Mouse (Mus musculus): Measurements from ENCODE around the gene Gnl1.

Gnl1 gene

DNA sequence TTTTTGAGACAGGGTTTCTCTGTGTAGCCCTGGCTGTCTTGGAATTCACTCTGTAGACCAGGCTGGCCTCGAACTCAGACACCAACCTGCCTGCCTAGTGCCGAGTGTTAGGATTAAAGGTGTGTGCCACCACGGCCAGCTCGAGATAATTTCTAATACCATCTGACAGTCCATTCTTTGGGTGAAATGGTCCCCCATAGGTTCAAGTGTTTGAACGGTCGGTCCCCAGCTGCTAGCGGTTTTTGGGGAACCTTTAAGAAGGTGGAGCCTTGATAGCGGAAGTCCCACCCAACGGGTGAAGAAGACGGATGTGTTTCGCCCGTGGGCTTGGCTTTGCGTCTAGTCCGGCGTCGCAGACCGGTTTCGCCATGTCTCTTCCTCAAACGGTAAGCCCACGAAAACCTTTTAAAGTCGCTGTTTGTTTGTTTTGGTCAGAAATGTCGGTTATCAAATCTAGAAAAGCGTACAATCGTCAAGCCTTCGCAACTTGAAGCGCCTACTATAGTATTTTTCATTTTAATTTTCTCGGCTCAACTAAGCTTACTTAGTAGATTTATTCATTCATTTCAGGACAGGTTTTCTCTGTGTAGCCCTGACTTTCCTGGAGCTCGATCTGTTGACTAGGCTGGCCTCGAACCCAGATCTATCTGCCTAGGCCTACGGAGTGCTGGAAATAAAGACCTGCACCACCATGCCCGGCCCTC is 14.7 kb downstream of the Gnl1 start:
- DNase-seq (ENCODE audit: low spot score in 2 of 2): peak; percentile 44 to 79

DNA sequence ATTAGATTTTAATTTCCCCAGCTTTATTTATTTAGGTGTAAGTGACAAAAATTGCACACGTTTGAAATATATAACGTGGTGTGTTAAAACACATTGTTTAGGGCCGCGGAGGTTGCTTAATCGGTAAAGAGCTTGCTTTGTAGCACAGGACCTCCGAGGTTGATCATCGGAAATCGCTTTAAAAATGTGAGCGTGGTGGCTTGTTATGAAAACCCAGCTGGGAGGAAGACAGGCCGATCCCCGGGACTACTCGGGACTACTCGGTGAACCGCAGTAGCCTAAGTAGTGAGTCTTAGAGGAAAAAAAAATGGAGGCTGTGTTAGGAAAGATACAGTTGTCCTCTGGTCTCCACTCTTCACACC is 15.2 kb downstream of the Gnl1 start:
- no peak for DNase-seq (ENCODE audit: low spot score in 2 of 2)

DNA sequence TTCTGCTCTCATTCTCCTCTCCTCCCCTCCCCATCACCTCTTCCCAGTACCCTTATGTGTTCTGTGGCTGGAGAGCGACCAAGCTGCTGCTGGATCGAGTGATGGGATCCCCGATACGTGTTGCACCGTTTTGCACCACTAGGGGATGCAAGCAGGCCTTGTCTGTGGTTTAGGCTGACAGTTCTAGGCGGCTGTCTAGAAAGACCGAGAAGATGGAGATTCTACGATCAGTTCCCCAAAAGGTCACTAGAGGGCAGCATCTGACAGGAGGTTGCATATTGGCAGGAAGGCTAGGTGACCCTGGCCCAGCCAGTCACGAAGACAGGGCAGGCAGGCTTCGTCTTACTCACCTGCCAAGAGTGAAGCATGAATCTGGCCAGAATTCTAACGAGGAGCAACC is 17.3 kb downstream of the Gnl1 start:
- DNase-seq (ENCODE audit: low spot score in 2 of 2): peak; percentile 90 to 93

DNA sequence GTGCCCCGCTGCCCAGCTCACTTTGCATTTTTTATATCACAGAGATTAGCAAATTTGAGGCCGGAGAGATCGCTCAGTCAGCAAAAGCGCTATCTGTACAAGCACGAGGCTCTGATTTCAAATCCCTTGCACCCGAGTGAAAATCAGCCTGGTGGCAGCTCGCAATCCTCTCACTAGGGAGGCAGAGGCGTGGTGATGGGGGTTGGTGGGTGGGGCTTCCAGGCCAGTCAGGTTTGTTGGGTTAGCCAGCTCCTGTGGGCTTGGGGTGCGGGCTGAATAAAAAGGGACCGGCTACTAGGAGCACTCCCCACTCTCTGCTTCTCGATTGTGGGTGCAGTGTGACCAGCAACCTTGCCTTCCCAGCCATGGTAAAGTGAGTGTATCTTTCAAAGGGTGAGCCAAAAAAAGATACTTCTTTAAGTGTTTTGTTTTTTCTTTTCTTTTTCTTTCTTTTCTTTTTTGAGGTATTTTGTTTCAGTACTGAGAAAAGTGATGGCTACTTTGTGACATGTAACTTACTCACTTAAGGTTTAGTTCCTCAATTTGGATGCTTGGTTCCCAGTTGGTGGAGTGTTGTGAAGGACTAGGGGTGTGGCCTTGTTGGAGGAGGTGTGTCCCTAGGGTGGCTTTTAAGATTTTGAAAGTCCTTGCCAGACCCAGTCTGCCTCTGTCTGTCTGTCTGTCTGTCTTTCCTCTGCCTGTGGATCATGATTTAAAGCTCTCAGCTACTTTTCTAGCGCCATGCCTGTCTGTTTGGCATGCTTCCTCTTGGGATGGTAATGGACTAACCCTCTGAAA is 18.3 kb downstream of the Gnl1 start:
- DNase-seq (ENCODE audit: low spot score in 2 of 2): peak in 1 of 2 experiments; percentile 26

DNA sequence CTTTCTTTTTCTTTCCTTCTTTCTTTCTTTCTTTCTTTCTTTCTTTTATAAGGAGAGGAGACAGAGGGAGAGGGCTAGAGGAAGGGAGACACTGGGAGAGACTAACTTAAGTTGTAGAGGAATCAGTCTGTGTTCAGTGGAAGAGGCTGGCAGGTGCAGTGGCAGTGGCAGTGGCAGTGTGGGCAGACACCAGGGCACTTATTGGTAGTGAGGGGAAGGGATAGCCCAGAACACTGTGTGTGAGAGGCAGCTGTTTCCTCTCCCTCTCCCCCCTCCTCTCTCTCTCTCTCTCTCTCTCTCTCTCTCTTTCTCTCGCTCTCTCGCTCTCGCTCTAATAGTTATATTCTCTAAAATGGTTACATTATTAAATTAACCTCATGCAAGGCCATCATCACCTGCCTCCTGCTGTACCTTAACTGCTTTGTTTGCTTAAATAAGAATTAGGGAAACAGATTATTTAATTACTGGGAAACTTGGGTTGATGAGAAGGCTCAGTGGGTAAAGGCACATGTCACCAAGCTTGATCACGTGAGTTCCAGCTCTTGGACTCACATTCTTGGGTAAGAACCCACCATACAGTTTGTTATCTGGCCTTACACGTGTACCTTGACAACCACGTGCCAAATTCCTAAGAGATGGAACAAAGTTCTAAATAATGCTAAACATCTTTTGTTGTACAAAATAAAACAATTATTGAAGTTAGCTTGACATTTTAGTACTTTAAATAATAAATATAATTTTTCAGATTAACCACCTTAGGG is 19.1 kb downstream of the Gnl1 start:
- DNase-seq (ENCODE audit: low spot score in 2 of 2): no peak

DNA sequence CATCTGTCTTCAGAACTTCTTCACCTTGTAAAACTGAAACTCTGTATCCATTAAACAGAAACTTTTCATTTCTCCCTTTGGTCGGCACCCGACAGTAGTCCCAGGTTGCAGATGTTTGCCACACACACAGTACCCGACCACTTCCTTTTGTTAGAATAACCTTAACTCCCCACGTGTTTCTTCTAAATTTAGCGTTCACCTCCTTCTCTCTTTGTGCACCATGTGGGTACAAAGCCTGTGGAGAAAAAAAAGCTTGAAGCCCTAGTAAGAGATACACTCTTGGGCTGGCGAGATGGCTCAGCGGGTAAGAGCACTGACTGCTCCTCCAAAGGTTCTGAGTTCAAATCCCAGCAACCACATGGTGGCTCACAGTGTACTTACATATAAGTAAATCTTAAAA is 19.7 kb downstream of the Gnl1 start:
- no peak for DNase-seq (ENCODE audit: low spot score in 2 of 2)

DNA sequence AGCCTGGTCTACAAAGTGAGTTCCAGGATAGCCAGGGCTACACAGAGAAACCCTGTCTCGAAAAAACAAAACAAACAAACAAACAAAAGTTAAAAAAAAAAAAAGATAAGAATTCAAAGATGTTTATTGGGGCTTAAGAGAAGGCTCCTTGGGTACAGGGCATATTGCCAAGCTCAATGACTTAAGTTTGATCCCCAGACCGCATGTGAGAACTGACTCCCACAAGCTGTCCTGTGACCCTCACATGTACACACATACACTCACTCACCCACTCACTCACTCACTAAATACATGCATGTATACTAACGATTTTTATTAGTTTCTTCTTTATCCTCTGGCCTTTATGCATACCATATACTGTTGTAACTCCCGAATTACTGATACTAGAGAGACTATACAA is 20.7 kb downstream of the Gnl1 start:
- DNase-seq (ENCODE audit: low spot score in 2 of 2): no peak

DNA sequence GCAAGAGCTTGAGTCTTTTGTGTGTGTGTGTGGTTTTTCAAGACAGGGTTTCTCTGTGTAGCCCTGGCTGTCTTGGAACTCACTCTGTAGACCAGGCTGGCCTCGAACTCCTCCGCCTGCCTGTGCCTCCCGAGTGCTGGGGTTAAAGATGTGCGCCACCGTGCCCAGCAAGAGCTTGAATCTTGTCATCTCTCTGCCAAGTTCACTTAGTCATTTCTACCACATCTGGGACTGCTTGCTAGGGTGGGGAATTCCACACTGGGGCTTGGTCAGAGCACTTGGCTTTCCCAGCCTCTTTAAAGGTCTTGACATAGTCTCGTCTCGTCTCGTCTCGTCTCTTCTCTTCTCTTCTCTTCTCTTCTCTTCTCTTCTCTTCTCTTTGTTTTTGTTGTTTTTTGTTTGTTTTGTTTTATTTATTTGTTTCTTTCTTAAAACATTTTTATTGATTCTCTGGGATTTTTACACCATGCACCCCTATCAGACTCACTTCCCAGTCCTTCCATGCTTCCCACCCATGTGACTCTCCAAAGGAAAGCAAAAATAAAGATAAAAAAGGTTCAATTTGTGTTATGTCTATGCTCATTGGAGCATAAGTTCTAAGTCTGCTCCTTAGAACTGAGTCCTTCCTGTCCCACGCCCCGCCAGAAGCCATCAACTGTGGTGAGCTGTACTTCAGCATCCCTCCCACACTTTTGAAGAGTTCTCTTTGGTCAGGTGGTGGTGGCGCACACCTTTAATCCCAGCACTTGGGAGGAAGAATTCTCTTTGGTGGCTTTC is 21.7 kb downstream of the Gnl1 start:
- no peak for DNase-seq (ENCODE audit: low spot score in 2 of 2)

DNA sequence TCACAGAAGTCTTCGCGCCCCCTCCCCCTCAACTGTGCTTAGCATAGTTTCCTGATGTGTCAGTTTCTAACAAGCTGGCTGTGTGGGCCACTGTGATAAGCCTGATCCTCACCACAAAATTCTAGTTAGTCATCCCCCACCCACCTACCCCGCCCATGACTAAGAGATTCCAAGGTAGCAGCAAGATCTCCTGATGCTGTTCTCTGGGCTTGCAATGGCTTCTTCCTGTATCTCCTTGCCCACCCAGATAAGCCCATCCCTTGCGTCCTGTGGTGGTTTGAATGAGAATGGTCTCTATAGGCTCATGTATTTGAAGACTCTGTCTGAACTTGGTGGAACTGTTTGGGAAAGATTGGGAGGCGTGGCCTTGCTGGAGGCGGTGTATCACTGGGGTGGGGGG is 22.3 kb downstream of the Gnl1 start:
- DNase-seq (ENCODE audit: low spot score in 2 of 2): no peak

DNA sequence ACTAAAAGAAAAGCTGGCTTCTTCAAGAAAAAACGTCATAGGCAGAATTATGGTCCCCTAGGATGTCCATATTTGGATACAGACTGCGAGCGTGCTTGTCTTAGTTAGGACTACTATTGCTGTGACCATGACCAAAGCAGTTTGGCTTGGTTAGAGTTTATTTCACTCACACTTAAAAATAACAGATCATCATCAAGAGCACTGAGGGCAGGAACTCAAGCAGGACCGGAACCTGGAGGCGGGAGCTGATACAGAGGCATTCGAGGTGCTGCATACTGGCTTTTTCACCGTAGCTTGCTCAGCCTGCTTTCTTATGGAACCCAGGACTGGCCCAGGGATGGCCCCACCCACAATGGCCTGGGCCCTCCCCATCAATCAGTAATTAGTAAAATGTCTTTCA is 23.7 kb downstream of the Gnl1 start:
- DNase-seq (ENCODE audit: low spot score in 2 of 2): no peak

DNA sequence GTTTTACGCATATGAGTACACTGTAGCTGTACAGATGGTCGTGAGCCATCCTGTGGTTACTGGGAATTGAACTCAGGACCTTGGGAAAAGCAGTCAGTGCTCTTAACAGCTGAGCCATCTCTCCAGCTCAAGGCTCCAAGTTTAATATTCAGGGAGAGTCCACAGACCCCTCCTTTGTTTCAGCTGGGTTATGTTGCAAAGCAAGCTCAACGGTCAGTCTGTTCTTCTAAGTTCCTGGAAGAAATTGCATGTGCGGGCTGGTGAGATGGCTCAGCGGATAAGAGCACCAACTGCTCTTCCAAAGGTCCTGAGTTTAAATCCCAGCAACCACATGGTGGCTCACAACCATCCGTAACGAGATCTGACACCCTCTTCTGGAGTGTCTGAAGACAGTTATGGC is 24.8 kb downstream of the Gnl1 start:
- peak in 1 of 2 experiments; percentile 36 for DNase-seq (ENCODE audit: low spot score in 2 of 2)

DNA sequence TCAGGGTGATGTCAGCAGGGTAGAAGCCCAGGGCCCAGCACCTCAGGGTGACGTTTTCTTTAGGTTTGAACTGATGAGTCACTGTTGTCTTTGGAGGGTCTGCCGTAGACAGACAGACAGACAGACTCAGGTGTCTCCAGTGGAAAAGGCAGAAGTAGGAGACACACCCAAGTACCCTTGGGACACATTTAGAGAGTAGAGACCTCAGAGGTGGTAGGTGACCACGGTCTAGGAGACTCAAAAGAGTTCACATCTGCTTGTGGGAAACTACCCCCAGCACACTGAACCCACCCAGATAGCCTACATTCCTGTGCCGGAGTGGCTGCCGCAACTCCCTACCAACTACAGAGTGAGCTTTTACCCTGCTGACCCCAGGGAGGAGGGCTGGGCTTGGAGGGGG is 35.3 kb downstream of the Gnl1 start:
- no peak for DNase-seq (ENCODE audit: low spot score in 2 of 2)

DNA sequence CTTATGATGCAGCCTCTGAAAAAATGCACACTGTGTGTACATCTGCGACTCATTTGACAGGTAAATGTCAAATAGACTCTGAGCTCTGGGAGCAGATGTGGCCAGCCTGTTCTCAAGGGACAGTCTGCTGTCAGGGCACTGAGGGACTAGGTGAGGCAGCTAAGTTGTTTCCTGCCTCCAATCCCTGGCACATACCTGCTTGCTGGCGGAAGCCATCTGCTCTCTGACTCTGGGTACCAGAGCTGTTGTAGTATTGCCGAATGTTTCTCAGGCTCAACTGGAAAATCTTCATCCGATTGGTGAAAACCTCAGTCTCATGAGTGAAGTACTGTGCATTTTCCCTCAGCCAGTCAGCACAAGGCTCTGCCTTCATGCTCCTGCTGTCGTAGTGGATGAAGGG is 37.4 kb downstream of the Gnl1 start:
- no peak for DNase-seq (ENCODE audit: low spot score in 2 of 2)

DNA sequence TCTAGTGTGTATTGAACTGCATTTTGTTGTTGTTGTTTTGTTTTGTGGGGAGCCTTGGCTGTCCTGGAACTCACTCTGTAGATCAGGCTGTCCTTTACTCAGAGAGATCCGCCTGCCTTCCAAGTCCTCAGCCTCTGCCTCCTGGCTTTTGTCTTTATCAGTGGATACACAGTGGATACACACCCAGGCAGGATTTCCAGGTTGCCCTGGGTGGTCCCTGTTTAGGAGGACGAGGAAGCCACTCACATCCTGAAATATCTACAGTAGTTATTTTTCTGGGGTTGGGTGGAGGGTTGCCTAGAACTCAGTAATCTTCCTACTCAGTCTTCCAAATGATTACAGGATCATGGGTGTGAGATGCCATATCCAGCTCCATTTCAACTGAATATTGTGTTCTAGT is 39.3 kb downstream of the Gnl1 start:
- DNase-seq (ENCODE audit: low spot score in 2 of 2): no peak

DNA sequence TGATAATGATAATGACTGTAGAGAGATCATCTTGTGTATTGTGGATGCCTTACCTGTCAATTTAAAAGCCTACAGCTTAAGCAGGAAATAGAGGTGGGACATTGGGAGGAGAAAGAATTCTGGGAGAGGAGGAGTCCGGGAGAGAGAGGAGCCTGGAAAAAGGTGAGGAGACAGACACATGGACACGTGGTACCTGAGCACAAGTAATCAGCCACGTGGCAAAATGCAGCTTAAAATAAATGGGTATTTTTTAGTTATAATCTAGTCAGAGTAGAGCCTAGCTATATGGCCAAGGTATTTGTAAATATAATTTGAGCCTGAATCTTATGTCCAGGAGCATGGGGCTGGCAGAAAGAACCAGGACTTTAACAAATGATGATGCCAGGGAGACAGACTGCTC is 39.9 kb downstream of the Gnl1 start:
- DNase-seq (ENCODE audit: low spot score in 2 of 2): no peak

DNA sequence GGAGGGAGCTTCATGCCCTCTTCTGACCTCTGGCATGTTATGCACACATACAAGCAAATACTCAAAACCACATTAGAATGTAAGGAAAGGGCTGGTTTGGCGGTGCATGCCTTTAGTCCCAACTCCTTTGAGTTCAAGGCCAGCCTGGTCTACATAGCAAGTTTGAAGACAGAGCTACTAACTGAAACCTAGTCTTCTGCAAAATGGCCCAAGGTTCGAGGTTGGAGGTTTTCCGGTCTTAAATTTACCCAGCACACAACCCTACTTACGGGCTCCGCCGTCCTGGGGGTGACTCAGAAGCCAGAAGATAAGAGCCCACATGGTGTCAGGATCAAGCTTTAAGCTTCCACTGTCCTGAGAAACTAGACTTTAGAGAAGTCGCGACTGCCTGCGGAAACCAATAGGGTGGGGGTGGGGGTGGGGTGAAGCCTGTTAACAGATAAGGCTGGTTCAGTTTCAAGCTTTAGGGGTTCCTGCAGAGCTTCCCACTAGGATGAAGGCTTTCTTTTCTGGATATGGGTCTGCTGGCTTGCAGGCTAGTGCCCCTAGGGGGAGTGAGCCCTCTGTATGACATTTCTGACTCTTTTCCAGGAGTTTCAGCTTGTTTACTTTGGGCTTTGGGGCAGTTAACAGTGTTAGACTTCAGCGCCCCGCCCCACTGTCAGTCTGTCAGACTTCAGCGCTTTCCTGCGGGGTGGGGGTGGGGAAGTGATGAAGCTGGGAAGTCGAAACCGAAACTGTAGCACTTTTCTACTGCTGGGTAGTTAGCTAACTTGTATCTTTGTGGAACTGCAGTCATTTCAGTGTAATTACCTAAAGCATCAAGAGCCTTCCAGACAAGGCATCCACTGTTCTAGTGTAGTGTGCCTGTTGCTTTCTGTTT is 40.8 kb downstream of the Gnl1 start, which contains the start of gene H2-T24:
H2-T24 (minus strand) TSS at position 370 of the 883 bp plus-strand sequence.
- DNase-seq (ENCODE audit: low spot score in 2 of 2): peak in 1 of 2 experiments; percentile 51

DNA sequence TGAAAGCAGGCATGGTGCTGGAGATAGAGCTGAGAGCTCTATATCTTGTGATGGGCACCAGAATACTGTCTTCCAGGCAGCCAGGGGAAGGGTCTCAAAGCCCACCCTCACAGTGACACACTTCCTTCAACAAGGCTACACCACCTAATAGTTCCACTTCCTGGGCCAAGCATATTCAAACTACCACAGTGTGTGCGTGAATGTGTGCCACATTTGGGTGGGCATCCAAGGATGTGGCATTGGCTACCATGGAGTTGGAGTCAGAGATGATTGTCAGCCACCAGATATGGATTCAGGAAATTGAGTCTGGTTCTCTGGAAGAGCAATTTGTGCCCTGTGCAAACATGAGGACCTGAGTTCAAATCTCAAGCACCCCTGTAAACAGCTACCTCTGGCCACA is 41.7 kb downstream of the Gnl1 start:
- no peak for DNase-seq (ENCODE audit: low spot score in 2 of 2)

DNA sequence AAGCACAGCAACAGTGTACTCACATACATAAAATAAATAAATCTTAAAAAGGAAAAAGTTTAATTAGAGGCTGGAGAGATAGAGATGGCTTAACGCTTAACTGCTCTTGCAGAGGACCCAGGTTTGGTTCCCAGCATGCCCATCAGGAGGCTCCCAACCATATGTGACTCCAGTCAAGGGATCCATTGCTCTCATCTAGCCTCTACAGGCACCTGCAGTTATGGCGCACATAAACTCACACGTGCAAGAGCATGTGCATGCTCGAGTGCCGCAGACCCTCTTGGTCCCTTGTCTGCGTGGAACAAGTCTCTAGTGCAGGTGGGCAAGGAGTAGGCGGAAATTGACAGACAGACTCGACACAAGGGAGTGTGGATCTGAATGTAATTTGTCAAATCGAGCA is 42.4 kb downstream of the Gnl1 start:
- DNase-seq (ENCODE audit: low spot score in 2 of 2): no peak

DNA sequence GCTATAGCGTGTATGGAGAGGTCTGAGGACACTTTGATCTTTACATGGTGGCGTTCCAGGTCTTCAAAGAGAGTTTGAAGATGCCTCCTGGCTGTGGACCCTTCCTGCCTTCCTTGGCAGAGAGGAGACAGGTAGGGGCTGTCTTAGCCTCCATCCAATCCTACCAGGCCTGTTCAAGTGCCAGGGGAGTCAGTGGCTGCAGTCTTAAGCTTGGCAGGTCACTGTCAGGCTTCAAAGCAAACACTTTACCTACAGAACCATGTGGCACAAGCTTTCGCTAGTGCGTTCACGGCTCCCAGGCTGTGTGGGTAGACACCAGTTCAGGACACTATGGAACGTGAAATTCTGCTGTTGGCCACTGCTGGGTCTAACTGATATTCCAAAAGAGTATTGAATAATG is 43.3 kb downstream of the Gnl1 start:
- DNase-seq (ENCODE audit: low spot score in 2 of 2): no peak

DNA sequence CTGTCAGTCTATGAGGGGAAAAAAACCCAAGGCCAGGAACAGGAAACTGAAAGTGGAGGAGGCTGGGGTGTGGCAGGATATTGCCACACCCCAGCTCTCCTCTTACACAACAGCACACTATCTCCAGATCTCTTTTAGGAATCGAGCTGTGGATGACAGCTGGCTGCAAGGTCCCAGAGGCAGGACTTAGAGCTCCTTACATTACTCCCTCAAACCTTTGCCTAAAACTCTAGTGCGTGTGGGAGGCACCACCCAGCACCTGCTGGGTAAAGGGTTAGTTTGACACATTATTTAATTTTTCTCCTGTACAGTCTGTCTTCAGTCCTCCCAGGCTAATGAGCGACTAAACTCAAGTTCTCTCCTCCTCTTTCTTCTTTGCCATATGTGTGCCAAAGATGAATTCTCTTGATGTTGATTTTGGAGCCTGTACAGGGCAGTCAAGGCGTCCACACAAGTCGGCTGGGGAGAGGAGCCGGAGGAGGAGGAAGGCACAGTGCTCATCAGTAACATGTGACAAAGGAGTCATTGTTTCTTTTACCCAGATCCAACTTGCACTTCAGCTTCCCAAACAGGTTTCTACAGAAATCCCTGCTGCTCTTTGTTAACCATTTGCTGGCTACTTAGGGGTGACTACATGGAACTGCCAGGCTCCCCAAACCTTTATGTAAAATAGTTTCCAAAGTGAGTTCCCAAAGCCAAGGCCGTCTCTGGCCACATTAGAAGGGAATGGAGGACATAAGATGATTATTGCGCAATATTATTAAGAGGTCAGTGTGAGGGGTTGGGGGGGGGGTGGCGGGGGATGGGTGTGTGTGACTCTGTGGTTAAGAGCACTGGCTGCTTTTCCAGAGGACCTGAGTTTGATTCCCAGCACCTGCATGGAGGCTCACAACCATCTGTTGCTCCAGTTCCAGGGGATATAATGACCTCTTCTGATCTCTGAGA is 44.3 kb downstream of the Gnl1 start:
- peak in 1 of 2 experiments; percentile 49 for DNase-seq (ENCODE audit: low spot score in 2 of 2)
